Mouse (Mus musculus): ENCODE measurements at regions not wholly inside any gene's neighbourhood (a gene's known extent, or its start where the extent isn't known, plus 50 kb on each side); places are given as distances from the start of the nearest gene placed in this dataset.

GRCm38 (mm10) chr14:60527951-60528350, 105.8 kb upstream of the Spata13 start:
- H3K4me3 ChIP-seq (ENCODE audit: low read depth, low read length), result no peak overlapping the region
- no peaks in the 10 kb centered on the region for H3K36me3 ChIP-seq (ENCODE audit: control insufficient read depth, insufficient read depth, low read length)
- TF ChIP-seq EP300 (optimal IDR thresholded peaks at IDR 0.05) (no peak), CTCF (IDR thresholded peaks at IDR 0.05; ENCODE audit: low read depth) (no peak)
- peak; percentile 65 for DNase-seq (ENCODE audit: low spot score)
- no peaks in the 10 kb centered on the region for H3K27me3 ChIP-seq (ENCODE audit: control insufficient read depth, insufficient read depth, low read length)
- H3K4me2 ChIP-seq (replicated peaks; ENCODE audit: low read depth), result no peak overlapping the region
- peak; percentile 81 for ATAC-seq (ENCODE audit: low FRiP score, low TSS enrichment)
- no peaks in the 10 kb centered on the region for H3K9me3 ChIP-seq (ENCODE audit: control insufficient read depth, low read length)
- H3K4me1 ChIP-seq (replicated peaks; ENCODE audit: control insufficient read depth, insufficient read depth), result peaks cover 3% of the 10 kb centered on the region; the same call in 1 of the 2 replicates
- no peak overlapping the region for H3K9ac ChIP-seq (ENCODE audit: low read length)
- no peak overlapping the region for H3K27ac ChIP-seq (replicated peaks)
- WGBS, result 79% methylated on average over 5 of the region's 5 CpGs

- Histone ChIP-seq H3K27me3 (ENCODE audit: control insufficient read depth, insufficient read depth, low read length) (no peaks in the 10 kb centered on the region), H3K9me3 (ENCODE audit: control insufficient read depth, low read length) (no peaks in the 10 kb centered on the region), H3K9ac (ENCODE audit: low read length) (no peak overlapping the region), H3K4me2 (replicated peaks; ENCODE audit: low read depth) (no peak overlapping the region), H3K4me3 (ENCODE audit: low read depth, low read length) (no peak overlapping the region), H3K27ac (replicated peaks) (no peak overlapping the region), H3K4me1 (replicated peaks; ENCODE audit: control insufficient read depth, insufficient read depth) (peaks cover 3% of the 10 kb centered on the region; the same call in 1 of the 2 replicates), H3K36me3 (ENCODE audit: control insufficient read depth, insufficient read depth, low read length) (no peaks in the 10 kb centered on the region)
- ATAC-seq (ENCODE audit: low FRiP score, low TSS enrichment) (no peak), DNase-seq (ENCODE audit: low spot score) (no peak)
- TF ChIP-seq EP300 (optimal IDR thresholded peaks at IDR 0.05) (no peak), CTCF (IDR thresholded peaks at IDR 0.05; ENCODE audit: low read depth) (no peak)
- 94% methylated on average over 7 of the region's 7 CpGs for WGBS
These were observed 105.3 kb upstream of the Spata13 start for GRCm38 (mm10) chr14:60528520-60528919.

- H3K27me3 ChIP-seq (ENCODE audit: control insufficient read depth, insufficient read depth, low read length), result no peaks in the 10 kb centered on the region
- H3K9ac ChIP-seq (ENCODE audit: low read length), result no peak overlapping the region
- no peaks in the 10 kb centered on the region for H3K9me3 ChIP-seq (ENCODE audit: control insufficient read depth, low read length)
- H3K27ac ChIP-seq (replicated peaks), result no peak overlapping the region
- no peaks in the 10 kb centered on the region for H3K36me3 ChIP-seq (ENCODE audit: control insufficient read depth, insufficient read depth, low read length)
- DNase-seq (ENCODE audit: low spot score) (peak; percentile 41), ATAC-seq (ENCODE audit: low FRiP score, low TSS enrichment) (no peak)
- H3K4me2 ChIP-seq (replicated peaks; ENCODE audit: low read depth), result no peak overlapping the region
- TF ChIP-seq CTCF (IDR thresholded peaks at IDR 0.05; ENCODE audit: low read depth) (no peak), EP300 (optimal IDR thresholded peaks at IDR 0.05) (no peak)
- WGBS, result 48% methylated on average over 3 of the region's 3 CpGs
- peaks cover 3% of the 10 kb centered on the region for H3K4me1 ChIP-seq (replicated peaks; ENCODE audit: control insufficient read depth, insufficient read depth)
- no peak overlapping the region for H3K4me3 ChIP-seq (ENCODE audit: low read depth, low read length)
These were observed 104.8 kb upstream of the Spata13 start for GRCm38 (mm10) chr14:60529022-60529421.

- TF ChIP-seq CTCF (IDR thresholded peaks at IDR 0.05; ENCODE audit: low read depth) (peak; percentile 22; the same call in 1 of the 2 replicates), EP300 (optimal IDR thresholded peaks at IDR 0.05) (no peak)
- H3K4me2 ChIP-seq (replicated peaks; ENCODE audit: low read depth), result no peak overlapping the region
- H3K4me3 ChIP-seq (ENCODE audit: low read depth, low read length), result no peak overlapping the region
- H3K27ac ChIP-seq (replicated peaks), result no peak overlapping the region
- H3K4me1 ChIP-seq (replicated peaks; ENCODE audit: control insufficient read depth, insufficient read depth), result peaks cover 3% of the 10 kb centered on the region
- H3K9me3 ChIP-seq (ENCODE audit: control insufficient read depth, low read length), result no peaks in the 10 kb centered on the region
- ATAC-seq (ENCODE audit: low FRiP score, low TSS enrichment), result peak; percentile 25; the same call in 1 of the 2 replicates
- 57% methylated on average over 6 of the region's 7 CpGs for WGBS
- no peaks in the 10 kb centered on the region for H3K27me3 ChIP-seq (ENCODE audit: control insufficient read depth, insufficient read depth, low read length)
- no peak for DNase-seq (ENCODE audit: low spot score)
- H3K36me3 ChIP-seq (ENCODE audit: control insufficient read depth, insufficient read depth, low read length), result no peaks in the 10 kb centered on the region
- no peak overlapping the region for H3K9ac ChIP-seq (ENCODE audit: low read length)
These were observed 104.0 kb upstream of the Spata13 start for GRCm38 (mm10) chr14:60529646-60530347.

GRCm38 (mm10) chr14:60530348-60530711, 103.5 kb upstream of the Spata13 start:
- no peak for ATAC-seq (ENCODE audit: low FRiP score, low TSS enrichment)
- Histone ChIP-seq H3K27ac (replicated peaks) (no peak overlapping the region), H3K4me1 (replicated peaks; ENCODE audit: control insufficient read depth, insufficient read depth) (peaks cover 3% of the 10 kb centered on the region), H3K4me2 (replicated peaks; ENCODE audit: low read depth) (no peak overlapping the region), H3K9me3 (ENCODE audit: control insufficient read depth, low read length) (no peaks in the 10 kb centered on the region), H3K4me3 (ENCODE audit: low read depth, low read length) (no peak overlapping the region), H3K9ac (ENCODE audit: low read length) (no peak overlapping the region), H3K36me3 (ENCODE audit: control insufficient read depth, insufficient read depth, low read length) (no peaks in the 10 kb centered on the region), H3K27me3 (ENCODE audit: control insufficient read depth, insufficient read depth, low read length) (no peaks in the 10 kb centered on the region)
- DNase-seq (ENCODE audit: low spot score), result no peak
- TF ChIP-seq EP300 (optimal IDR thresholded peaks at IDR 0.05), result no peak
- TF ChIP-seq CTCF (IDR thresholded peaks at IDR 0.05; ENCODE audit: low read depth), result no peak
- WGBS, result 46% methylated on average over 6 of the region's 6 CpGs

- Histone ChIP-seq H3K9ac (ENCODE audit: low read length) (no peak overlapping the region), H3K27me3 (ENCODE audit: control insufficient read depth, insufficient read depth, low read length) (no peaks in the 10 kb centered on the region), H3K4me1 (replicated peaks; ENCODE audit: control insufficient read depth, insufficient read depth) (peaks cover 3% of the 10 kb centered on the region), H3K4me2 (replicated peaks; ENCODE audit: low read depth) (no peak overlapping the region), H3K27ac (replicated peaks) (no peak overlapping the region), H3K36me3 (ENCODE audit: control insufficient read depth, insufficient read depth, low read length) (no peaks in the 10 kb centered on the region), H3K4me3 (ENCODE audit: low read depth, low read length) (no peak overlapping the region), H3K9me3 (ENCODE audit: control insufficient read depth, low read length) (no peaks in the 10 kb centered on the region)
- ATAC-seq (ENCODE audit: low FRiP score, low TSS enrichment), result no peak
- DNase-seq (ENCODE audit: low spot score), result no peak
- 84% methylated on average over 5 of the region's 5 CpGs for WGBS
- no peak for TF ChIP-seq EP300 (optimal IDR thresholded peaks at IDR 0.05)
- no peak for TF ChIP-seq CTCF (IDR thresholded peaks at IDR 0.05; ENCODE audit: low read depth)
These were observed 102.8 kb upstream of the Spata13 start for GRCm38 (mm10) chr14:60530973-60531372.
